Mouse (Mus musculus) layer of hippocampus, adult 2 months (tissue): ENCODE results near the gene Akna. TPM values are rescaled to one million over a fixed set of nuclear protein-coding genes. Genes with fewer than 3 reads are reported as not detected.
"Not testable (repeated sequence)": the region's sequence is repeated elsewhere in the genome, so short reads cannot be mapped to it uniquely, and the experiment has no call there.

ENCODE experiments used
- DNase-seq, 2 experiments: peaks; one replicate each; pipeline ENCODE4 v3.0.0; 2022; ENCODE audit warnings: low spot score in 2 of 2
- H3K27ac ChIP-seq: fragments of 200-600 bp; 2 replicates; pipeline ENCODE4 v1.8.1; 2022
- H3K4me3 ChIP-seq: fragments of 200-600 bp; 2 replicates; pipeline ENCODE4 v1.8.1; 2022; ENCODE audit warnings: mild to moderate bottlenecking
- CTCF ChIP-seq: fragments of 200-600 bp; conservative IDR thresholded peaks from 2 replicates; pipeline ENCODE4 v1.8.1; 2022; ENCODE audit warnings: antibody characterized with exemption, mild to moderate bottlenecking, moderate library complexity
- total RNA-seq, 2 experiments: library from RNA; stranded (reverse); gene quantifications; 2 replicates each; pipeline ENCODE4 v1.2.3; 2021

The Akna gene
- total RNA-seq, 2 experiments from 2014 or later: 3.5 to 3.8 TPM

GRCm38 (mm10) chr4:63359861-63360260 is 43.3 kb downstream of the Akna start:
- TF ChIP-seq CTCF: no peak
- no peak for DNase-seq
- H3K4me3 ChIP-seq: no peak overlapping the region
- no peak overlapping the region for H3K27ac ChIP-seq

GRCm38 (mm10) chr4:63356981-63357570 is 46.1 kb downstream of the Akna start:
- Histone ChIP-seq H3K27ac (no peak overlapping the region), H3K4me3 (no peak overlapping the region)
- DNase-seq: no peak
- no peak for TF ChIP-seq CTCF

- no peak for DNase-seq
- H3K4me3 ChIP-seq: no peak within 1 kb of the TSS
- TF ChIP-seq CTCF: no peak
Observed at GRCm38 (mm10) chr4:63355877-63356665, 47.1 kb downstream of the Akna start, which contains the start of gene Orm3. TSS of gene Orm3 (plus strand) at chr4:63356162.

GRCm38 (mm10) chr4:63348524-63348923 is 54.6 kb downstream of the Akna start:
- no peak for DNase-seq
- Histone ChIP-seq H3K4me3 (no peak overlapping the region), H3K27ac (no peak overlapping the region)
- no peak for TF ChIP-seq CTCF

More at GRCm38 (mm10) chr4:63355877-63356665, 47.1 kb downstream of the Akna start, which contains the start of gene Orm3:
- H3K27ac ChIP-seq: no peak within 1 kb of the TSS

GRCm38 (mm10) chr4:63346659-63347058 is 56.5 kb downstream of the Akna start:
- no peak for DNase-seq
- Histone ChIP-seq H3K27ac (no peak overlapping the region), H3K4me3 (no peak overlapping the region)
- TF ChIP-seq CTCF: no peak

GRCm38 (mm10) chr4:63345261-63345660 is 57.9 kb downstream of the Akna start:
- no peak for DNase-seq
- H3K27ac ChIP-seq: no peak overlapping the region
- H3K4me3 ChIP-seq: no peak overlapping the region
- TF ChIP-seq CTCF: no peak

- DNase-seq: no peak
- no peak within 1 kb of the TSS for H3K27ac ChIP-seq
Observed at GRCm38 (mm10) chr4:63344295-63344694, 58.9 kb downstream of the Akna start, which contains the start of gene Orm1. TSS of gene Orm1 (plus strand) at chr4:63344560.

GRCm38 (mm10) chr4:63343608-63344007 is 59.5 kb downstream of the Akna start:
- no peak overlapping the region for H3K4me3 ChIP-seq
- no peak for DNase-seq
- no peak overlapping the region for H3K27ac ChIP-seq
- TF ChIP-seq CTCF: no peak

More at GRCm38 (mm10) chr4:63344295-63344694, 58.9 kb downstream of the Akna start, which contains the start of gene Orm1:
- TF ChIP-seq CTCF: no peak
- H3K4me3 ChIP-seq: no peak within 1 kb of the TSS

- Histone ChIP-seq H3K27ac (no peak overlapping the region), H3K4me3 (no peak overlapping the region)
- DNase-seq: no peak
- no peak for TF ChIP-seq CTCF
Observed at GRCm38 (mm10) chr4:63342491-63342890, 60.7 kb downstream of the Akna start.

GRCm38 (mm10) chr4:63338414-63339076 is 64.6 kb downstream of the Akna start:
- DNase-seq: no peak

GRCm38 (mm10) chr4:63333403-63333802 is 69.8 kb downstream of the Akna start:
- no peak overlapping the region for H3K4me3 ChIP-seq
- no peak for DNase-seq
- no peak for TF ChIP-seq CTCF
- H3K27ac ChIP-seq: no peak overlapping the region

More at GRCm38 (mm10) chr4:63338414-63339076, 64.6 kb downstream of the Akna start:
- Histone ChIP-seq H3K27ac (no peak overlapping the region), H3K4me3 (no peak overlapping the region)
- TF ChIP-seq CTCF: no peak

GRCm38 (mm10) chr4:63323275-63323815 is 79.8 kb downstream of the Akna start:
- TF ChIP-seq CTCF: no peak
- DNase-seq: no peak
- Histone ChIP-seq H3K4me3 (no peak overlapping the region), H3K27ac (no peak overlapping the region)

GRCm38 (mm10) chr4:63319566-63319965 is 83.6 kb downstream of the Akna start:
- H3K27ac ChIP-seq, H3K4me3 ChIP-seq: not testable (repeated sequence)
- TF ChIP-seq CTCF: peak; percentile 84
- DNase-seq: peak in 1 of 2 experiments; percentile 69

Other genes starting within 250 kb of the Akna start
- not detected for gene Ambp, start 248.6 kb downstream of the Akna start, total RNA-seq
- not detected for gene Kif12, start 231.2 kb downstream of the Akna start, total RNA-seq
- 1 to 10 TPM; 4.1 to 5.1 TPM for gene Col27a1, start 189.3 kb downstream of the Akna start, total RNA-seq
- gene Orm1, start 58.8 kb downstream of the Akna start, total RNA-seq: not detected
- gene Orm3, start 47.2 kb downstream of the Akna start, total RNA-seq: not detected
- gene Orm2, start 40.9 kb downstream of the Akna start, total RNA-seq: not detected
- 10 to 100 TPM; 17.9 to 20.7 TPM for gene Whrn, start 92.6 kb upstream of the Akna start, total RNA-seq
- 100 to 1,000 TPM; 119 to 128 TPM for gene Atp6v1g1, start 141.4 kb upstream of the Akna start, total RNA-seq
- 1 to 10 TPM; 5.8 to 8.3 TPM for gene Tmem268, start 155.4 kb upstream of the Akna start, total RNA-seq
- gene Gm11213, start 201.9 kb upstream of the Akna start, total RNA-seq: not detected
- not detected for gene Tex48, start 219.1 kb upstream of the Akna start, total RNA-seq